Mouse (Mus musculus): ENCODE data around the gene Cmah.

DNA sequence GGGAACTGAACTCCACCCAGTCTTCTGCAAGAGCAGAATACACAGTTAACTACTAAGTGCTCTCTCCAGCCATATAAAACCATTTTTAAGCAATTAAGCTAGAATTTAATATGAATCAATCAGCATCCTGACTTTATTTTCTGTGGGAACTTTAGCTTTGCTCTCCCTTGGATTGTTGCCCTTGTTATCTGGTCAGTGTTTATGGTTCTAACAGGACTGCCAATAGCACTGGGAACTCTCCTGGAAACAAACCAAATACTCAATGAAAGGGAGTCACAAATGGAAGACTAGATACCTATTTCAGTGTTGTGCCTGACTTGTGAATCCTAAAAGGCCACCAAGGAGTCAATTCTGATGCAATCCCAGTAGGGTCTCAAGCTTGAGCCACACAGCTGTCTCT lies 12.7 kb downstream of the Cmah start:
- TF ChIP-seq CTCF (IDR thresholded peaks at IDR 0.05; ENCODE audit: borderline replicate concordance, extremely low read depth, insufficient read depth, insufficient read length) (no peak), POLR2A (IDR thresholded peaks at IDR 0.05; ENCODE audit: borderline replicate concordance, extremely low read depth, insufficient read depth, insufficient read length, poor library complexity, severe bottlenecking) (no peak)
